Mouse (Mus musculus) ES-Bruce4 (cell line): ENCODE measurements at regions not wholly inside any gene's neighbourhood (a gene's known extent, or its start where the extent isn't known, plus 50 kb on each side); places are given as distances from the start of the nearest gene placed in this dataset.

Experiments used
- H3K27ac ChIP-seq: 2 replicates; pipeline ENCODE4 v1.5.1; 2012; ENCODE audit warnings: low read length, inconsistent platforms; ENCODE audit not compliant: insufficient read depth
- H3K27me3 ChIP-seq: 2 replicates; pipeline ENCODE4 v1.6.1; 2012; ENCODE audit warnings: mild to moderate bottlenecking, low read length, inconsistent platforms; ENCODE audit not compliant: control insufficient read depth, poor library complexity, insufficient read depth, severe bottlenecking
- H3K36me3 ChIP-seq: 2 replicates; pipeline ENCODE4 v1.6.1; 2012; ENCODE audit warnings: inconsistent platforms, mild to moderate bottlenecking, low read length, moderate library complexity; ENCODE audit not compliant: control insufficient read depth, poor library complexity, insufficient read depth, severe bottlenecking
- H3K4me1 ChIP-seq: one replicate; pipeline ENCODE4 v1.8.1; 2011; ENCODE audit warnings: low read length; ENCODE audit not compliant: control insufficient read depth, insufficient read depth
- H3K4me3 ChIP-seq: 2 replicates; pipeline ENCODE4 v1.5.1; 2011; ENCODE audit warnings: low read depth, mild to moderate bottlenecking, low read length
- H3K9ac ChIP-seq: 2 replicates; pipeline ENCODE4 v1.6.1; 2012; ENCODE audit warnings: low read depth, mild to moderate bottlenecking, inconsistent platforms; ENCODE audit not compliant: poor library complexity, severe bottlenecking
- H3K9me3 ChIP-seq: replicated peaks from 2 replicates; pipeline ENCODE4 v1.6.1; 2012; ENCODE audit warnings: mild to moderate bottlenecking, low read length, inconsistent platforms; ENCODE audit not compliant: control insufficient read depth, poor library complexity, insufficient read depth, severe bottlenecking
- CTCF ChIP-seq: IDR thresholded peaks from one replicate; pipeline ENCODE4 v1.8.1; 2011; ENCODE audit warnings: low read depth, low read length
- EP300 ChIP-seq: IDR thresholded peaks from 2 replicates; pipeline ENCODE4 v1.6.1; 2011; ENCODE audit warnings: low read depth, low read length; ENCODE audit not compliant: insufficient read depth
- POLR2A ChIP-seq: IDR thresholded peaks from one replicate; pipeline ENCODE4 v1.8.1; 2011; ENCODE audit warnings: low read length; ENCODE audit not compliant: insufficient read depth

DNA sequence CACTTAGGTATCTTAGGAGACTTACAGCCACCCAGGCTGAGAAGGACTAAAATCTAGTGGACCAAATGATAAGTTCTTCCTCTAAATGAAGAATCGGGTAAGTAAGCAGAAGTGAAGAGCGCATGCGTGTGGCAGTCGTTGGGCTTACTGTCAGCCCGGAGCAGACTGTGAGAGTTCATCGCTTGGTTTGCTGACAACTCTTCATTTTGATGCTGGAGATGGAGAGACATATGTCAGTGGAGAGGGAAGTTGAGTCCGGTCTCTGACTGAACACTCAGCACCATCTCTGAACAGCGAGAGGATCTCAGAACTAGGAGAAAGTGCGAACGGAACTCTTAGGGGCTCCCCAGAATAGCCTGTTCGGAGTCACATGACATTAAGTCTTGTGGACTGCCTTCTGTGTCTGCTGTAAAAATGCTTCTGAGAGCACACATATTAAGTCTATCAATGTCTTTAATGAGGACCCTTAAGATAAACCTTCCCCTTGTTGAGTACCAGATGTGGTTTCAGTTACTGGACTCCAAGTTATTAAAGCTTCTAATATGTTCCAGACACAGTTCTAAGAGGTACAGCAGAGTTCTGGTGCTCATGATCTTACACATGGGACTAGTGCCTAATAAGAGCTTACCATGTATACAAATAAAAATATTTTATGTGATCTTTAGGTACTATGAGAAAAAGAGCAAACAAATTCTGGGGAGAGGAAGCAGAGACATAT, 108.7 kb upstream of the Teddm2 start:
- no peaks in the 10 kb centered on the region for H3K27me3 ChIP-seq
- H3K27ac ChIP-seq = no peak overlapping the region
- no peaks in the 10 kb centered on the region for H3K36me3 ChIP-seq
- H3K4me1 ChIP-seq = no peaks in the 10 kb centered on the region
- no peak overlapping the region for H3K9ac ChIP-seq
- H3K4me3 ChIP-seq = no peak overlapping the region
- TF ChIP-seq CTCF (no peak), POLR2A (no peak), EP300 (no peak)
- H3K9me3 ChIP-seq = no peaks in the 10 kb centered on the region

DNA sequence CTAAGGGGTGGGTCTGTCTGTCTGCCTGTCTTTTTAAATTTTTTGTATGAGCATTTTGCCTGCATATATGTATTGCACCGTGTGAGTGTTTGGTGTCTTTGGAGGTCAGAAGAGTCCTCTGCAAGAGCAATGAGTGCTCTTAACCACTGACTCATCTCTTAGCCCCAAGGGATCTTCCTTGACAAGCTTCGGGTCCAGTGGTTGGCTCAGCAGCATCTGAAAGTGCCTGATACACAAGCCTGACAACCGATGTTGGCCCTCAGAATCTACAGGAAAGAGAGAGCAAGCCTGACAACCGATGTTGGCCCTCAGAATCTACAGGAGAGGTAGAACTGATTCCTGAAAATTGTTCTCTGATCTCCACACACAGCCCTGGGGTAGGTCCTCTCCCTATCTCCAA, 110.7 kb upstream of the Teddm2 start:
- Histone ChIP-seq H3K27ac (no peak overlapping the region), H3K4me3 (no peak overlapping the region), H3K27me3 (no peaks in the 10 kb centered on the region), H3K4me1 (no peaks in the 10 kb centered on the region), H3K36me3 (no peaks in the 10 kb centered on the region), H3K9ac (no peak overlapping the region), H3K9me3 (no peaks in the 10 kb centered on the region)
- TF ChIP-seq EP300 (no peak), POLR2A (no peak), CTCF (no peak)

DNA sequence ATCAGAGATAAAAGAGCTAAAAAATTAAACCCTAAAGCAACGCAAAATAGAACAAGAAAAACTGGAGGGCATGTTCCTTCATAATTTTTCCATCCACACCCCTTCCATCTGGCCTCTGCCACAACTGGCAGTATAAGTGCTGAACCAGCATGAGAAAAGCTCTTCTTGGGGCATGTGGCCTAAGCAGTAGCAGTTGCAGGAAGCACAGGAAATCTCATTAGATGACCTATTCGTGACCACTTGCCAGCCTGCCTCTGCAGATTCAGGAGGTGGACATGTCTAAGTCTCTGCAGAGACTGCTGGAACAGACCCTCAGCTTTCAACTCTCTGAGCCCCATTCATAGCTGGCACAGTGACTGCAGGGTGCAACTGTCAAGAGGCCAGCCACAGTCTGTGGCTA, 116.5 kb upstream of the Teddm2 start:
- Histone ChIP-seq H3K27ac (no peak overlapping the region), H3K9me3 (no peaks in the 10 kb centered on the region; the same call in 1 of the 2 replicates), H3K4me1 (no peaks in the 10 kb centered on the region), H3K27me3 (no peaks in the 10 kb centered on the region), H3K9ac (no peak overlapping the region), H3K36me3 (no peaks in the 10 kb centered on the region), H3K4me3 (no peak overlapping the region)
- no peak for TF ChIP-seq EP300
- TF ChIP-seq POLR2A = no peak
- TF ChIP-seq CTCF = no peak

DNA sequence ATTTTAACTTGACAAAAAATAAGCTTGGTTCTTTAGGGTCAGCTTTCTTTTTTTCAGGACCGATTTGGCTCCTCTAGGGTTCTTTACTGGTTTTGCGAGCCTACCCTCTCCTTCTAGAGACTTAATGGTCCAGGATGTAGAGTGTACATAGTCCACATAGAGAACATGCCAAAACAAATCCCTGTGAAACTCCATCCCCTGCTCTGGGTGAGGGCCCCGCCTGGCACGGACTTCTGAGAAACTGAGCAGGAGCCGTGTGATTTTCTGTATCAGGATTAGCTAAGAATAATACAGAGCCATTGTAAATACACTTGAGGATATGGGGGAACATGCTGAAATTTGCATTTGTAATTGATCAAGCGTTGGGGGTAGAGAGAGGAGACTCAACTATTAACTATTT, 118.2 kb upstream of the Teddm2 start:
- Histone ChIP-seq H3K4me1 (no peaks in the 10 kb centered on the region), H3K4me3 (no peak overlapping the region), H3K9ac (no peak overlapping the region), H3K27ac (no peak overlapping the region), H3K27me3 (no peaks in the 10 kb centered on the region), H3K9me3 (no peaks in the 10 kb centered on the region; the same call in 1 of the 2 replicates), H3K36me3 (no peaks in the 10 kb centered on the region)
- TF ChIP-seq EP300 = no peak
- no peak for TF ChIP-seq POLR2A
- TF ChIP-seq CTCF = no peak

DNA sequence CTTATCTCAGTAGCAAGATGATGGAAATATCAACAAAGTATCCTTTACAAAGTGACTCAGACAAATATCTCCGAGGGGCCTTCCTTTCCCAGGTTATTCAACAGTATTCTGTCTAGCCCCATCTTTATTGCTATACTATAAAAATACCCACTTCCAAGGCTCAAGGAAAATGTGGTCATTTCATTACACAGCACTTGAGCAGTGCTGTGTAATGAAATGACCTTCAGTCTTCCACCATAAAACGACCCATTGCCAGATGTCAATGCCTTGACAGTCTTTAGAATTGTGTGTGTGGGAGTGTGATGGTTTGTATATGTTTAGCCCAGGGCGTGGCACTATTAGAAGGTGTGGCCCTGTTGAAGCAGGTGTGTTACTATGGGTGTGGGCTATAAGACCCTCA, 124.3 kb upstream of the Teddm2 start:
- Histone ChIP-seq H3K9ac (no peak overlapping the region), H3K4me3 (no peak overlapping the region), H3K9me3 (no peaks in the 10 kb centered on the region; the same call in 1 of the 2 replicates), H3K27me3 (no peaks in the 10 kb centered on the region), H3K4me1 (no peaks in the 10 kb centered on the region), H3K36me3 (no peaks in the 10 kb centered on the region), H3K27ac (no peak overlapping the region)
- TF ChIP-seq POLR2A (no peak), EP300 (no peak), CTCF (no peak)

DNA sequence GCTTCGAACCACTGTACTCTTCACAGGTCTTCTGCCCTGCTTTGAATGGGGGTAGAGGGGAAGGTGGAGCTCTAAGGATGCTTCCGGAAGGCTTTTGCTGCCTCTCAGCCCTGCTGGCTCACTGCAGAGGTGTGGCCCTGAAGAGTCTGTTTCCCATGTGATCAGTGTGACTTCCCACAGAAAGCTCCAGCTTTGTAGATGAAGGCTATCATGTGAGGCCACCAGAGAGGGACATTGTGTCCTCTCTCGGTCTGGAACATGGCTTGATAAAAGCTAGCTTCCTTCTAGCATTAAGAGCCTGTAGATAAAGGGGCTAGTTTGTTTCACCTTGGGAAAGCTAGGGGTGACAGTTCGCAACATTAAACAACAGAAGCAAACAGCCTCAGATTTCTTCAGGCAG, 127.3 kb upstream of the Teddm2 start:
- no peaks in the 10 kb centered on the region for H3K9me3 ChIP-seq
- H3K27ac ChIP-seq = no peak overlapping the region
- no peak overlapping the region for H3K9ac ChIP-seq
- H3K4me1 ChIP-seq = no peaks in the 10 kb centered on the region
- H3K27me3 ChIP-seq = no peaks in the 10 kb centered on the region
- no peak for TF ChIP-seq CTCF
- no peak for TF ChIP-seq POLR2A
- TF ChIP-seq EP300 = no peak
- H3K36me3 ChIP-seq = no peaks in the 10 kb centered on the region
- H3K4me3 ChIP-seq = no peak overlapping the region
